Mouse (Mus musculus) frontal cortex, postnatal 10 days (tissue): ENCODE results near the gene Kcnc3.

Source experiments
- DNase-seq, 2 experiments: peaks; one replicate each; pipeline ENCODE4 v3.0.0; 2022; ENCODE audit warnings: low spot score in 2 of 2, mixed read lengths in 1 of 2

The Kcnc3 gene

DNA sequence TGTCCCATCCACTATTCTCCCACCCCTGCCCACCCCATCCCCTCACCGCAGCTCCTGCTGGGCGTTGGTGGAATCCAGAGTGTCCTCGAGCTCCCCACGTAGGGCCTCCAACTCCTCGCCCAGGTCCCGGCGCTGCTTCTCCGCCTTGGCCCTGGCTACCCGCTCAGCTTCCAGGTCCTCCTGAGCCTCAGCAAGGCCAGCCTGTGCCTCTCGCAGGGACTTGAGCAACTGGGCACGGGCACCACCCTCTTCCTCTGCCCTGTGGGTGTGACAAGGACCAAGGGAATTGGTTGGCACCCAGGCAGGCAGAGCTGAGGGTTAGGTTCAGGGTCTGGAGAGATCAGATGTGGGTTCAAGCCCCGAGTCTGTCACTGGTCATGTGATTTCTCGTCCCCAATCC lies 36.5 kb downstream of the Kcnc3 start:
- no peak for DNase-seq

- no peak for DNase-seq
These were observed 38.1 kb downstream of the Kcnc3 start for GRCm38 (mm10) chr7:44628402-44629034.

DNA sequence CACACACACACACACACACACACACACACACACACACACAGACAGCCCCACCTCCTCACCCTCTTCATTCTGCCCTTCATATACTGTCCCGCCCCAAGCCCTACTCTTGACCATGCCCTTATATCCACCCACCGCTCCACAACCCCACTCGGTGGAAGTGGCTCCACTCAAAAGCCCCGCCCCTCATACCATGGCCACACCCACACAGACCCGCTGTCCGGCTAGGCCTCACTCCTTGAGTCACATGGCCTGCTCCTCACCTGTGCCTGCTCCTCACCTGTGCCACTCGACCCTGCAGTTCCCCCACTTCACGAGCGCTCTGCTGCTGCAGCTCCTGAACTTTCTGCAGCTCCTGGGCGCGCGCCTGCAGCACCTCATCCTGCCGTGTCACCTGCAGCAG lies 40.0 kb downstream of the Kcnc3 start:
- DNase-seq: no peak

DNA sequence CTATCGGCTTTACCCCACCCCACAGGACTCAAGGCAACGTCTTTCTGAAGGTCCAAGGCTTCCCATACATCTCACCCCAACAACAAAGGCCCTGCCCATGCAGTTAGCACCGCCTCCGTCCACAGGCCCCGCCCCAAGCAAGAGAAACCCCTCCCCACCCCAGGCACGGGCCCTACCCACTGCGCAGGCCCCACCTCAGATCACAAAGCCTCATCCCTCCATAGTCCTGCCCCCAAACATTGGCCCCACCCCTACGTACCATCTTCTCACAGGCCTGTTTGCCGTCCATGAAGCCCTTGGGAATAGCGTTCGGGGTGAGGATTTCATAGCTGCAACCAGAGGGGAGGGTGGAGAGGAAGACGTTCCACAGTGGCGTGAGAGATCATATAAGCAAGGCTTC lies 42.2 kb downstream of the Kcnc3 start:
- no peak for DNase-seq

- DNase-seq: no peak
These were observed 42.9 kb downstream of the Kcnc3 start for GRCm38 (mm10) chr7:44633407-44633806.

GRCm38 (mm10) chr7:44636684-44637083 lies 46.2 kb downstream of the Kcnc3 start:
- DNase-seq: no peak

GRCm38 (mm10) chr7:44638663-44639062 lies 48.2 kb downstream of the Kcnc3 start:
- no peak for DNase-seq

DNA sequence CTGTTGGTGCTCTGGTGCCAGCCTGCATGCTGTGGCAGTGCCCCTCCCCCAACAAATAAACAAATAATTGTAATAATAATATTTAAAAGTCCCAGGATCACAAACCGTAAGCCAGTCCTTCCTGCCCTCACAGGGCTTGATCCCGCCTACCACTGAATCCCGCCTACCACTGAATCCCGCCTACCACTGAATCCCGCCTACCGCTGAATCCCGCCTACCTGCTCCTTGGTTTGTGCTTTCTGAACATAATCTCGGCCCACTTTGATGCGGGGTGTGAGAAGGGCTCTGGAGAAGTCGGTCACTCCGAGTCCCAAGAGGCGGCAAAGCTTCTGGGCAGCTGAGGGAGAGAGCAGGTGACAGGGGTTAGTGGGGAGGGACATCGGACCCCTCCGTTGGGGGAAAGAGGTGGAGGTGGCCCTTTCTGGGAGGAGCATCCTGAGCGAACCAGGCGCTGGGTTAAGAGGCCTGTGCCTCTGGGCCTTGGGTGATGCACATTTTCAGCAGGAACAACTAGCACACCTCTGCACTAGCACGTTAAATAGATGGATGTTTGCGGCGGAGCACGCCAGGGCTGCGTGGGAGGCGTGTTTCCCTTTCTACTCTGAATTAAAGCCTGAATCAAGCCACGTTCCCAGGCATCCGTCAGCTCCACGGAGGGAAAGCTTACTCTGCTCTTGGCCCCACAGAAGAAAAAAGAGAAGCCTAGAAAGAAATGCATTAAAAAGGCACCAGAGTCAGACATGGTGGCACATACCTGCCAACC lies 50.6 kb downstream of the Kcnc3 start:
- peak in 1 of 2 experiments; percentile 33 for DNase-seq

DNA sequence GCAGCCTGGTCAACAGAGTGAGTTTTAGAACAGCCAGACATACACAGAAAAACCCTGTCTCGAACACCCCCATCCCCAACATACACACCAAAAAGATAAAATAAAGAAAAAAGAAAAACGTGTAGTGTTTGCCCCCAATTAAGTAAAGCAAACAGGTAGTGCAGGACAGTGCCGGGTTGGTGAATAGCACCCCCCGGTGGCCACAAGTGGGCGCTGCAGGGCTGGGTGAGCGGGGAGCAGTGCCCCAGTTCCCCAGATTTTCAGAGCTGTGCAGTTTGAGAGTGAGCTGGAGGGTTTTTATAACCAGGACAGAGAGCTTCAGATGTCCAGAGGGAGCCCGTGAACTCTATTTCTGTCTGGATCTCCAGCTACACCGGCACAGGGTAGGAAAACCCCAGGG lies 51.4 kb downstream of the Kcnc3 start:
- DNase-seq: no peak

- DNase-seq: no peak
These were observed 54.8 kb downstream of the Kcnc3 start for GRCm38 (mm10) chr7:44645256-44645655.

GRCm38 (mm10) chr7:44645951-44646350 lies 55.5 kb downstream of the Kcnc3 start:
- no peak for DNase-seq

GRCm38 (mm10) chr7:44647042-44647724 lies 56.7 kb downstream of the Kcnc3 start:
- peak in 1 of 2 experiments; percentile 70 for DNase-seq

- no peak for DNase-seq
These were observed 57.3 kb downstream of the Kcnc3 start for GRCm38 (mm10) chr7:44647729-44648128.

DNA sequence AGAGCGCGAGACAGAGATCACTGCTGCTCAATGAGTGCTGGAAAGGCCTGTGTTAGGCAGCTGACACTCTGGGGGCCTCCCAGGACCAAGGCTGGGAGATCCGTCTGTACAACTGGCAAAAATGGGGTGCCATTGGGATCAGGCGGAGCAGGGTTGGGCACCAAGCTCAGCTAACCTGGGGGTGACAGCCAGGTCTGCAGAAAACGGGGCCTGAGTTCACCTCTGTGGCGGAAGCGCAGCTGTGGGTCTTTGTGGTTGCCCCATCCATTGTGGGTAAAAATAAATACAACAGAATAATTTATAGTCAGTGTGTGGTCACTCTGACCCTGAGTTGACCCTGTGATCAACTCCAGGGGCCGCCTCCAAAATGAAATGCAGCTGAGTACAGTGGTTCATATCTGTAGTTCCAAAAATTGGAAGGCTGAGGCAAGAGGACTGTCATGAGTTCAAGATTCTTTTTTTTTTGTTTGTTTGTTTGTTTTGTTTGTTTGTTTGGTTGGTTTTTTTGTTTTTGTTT lies 58.7 kb downstream of the Kcnc3 start:
- no peak for DNase-seq

- DNase-seq: peak in 1 of 2 experiments; percentile 54
These were observed 59.5 kb downstream of the Kcnc3 start for GRCm38 (mm10) chr7:44649990-44650389.

GRCm38 (mm10) chr7:44651416-44651815 lies 61.0 kb downstream of the Kcnc3 start:
- no peak for DNase-seq

DNA sequence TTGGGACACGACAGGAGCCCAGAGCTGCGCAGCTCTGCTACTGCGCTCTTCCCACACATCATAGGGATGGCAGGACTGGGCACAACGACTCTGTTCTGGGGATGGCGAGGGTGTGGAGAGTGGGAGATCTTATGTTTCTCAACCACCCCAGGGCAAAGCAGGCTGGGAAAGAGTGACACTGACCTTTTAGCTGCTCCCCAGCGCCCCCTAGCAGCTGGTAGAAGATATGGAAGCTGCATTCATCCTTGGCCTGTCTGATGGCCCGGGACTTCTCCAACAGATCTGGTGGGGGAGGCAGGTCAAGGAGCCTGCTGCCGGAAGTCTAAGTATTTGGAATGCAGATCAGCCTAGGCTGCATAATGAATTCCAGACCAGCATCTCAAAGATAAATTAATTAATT lies 63.3 kb downstream of the Kcnc3 start:
- DNase-seq: no peak
